Mouse (Mus musculus) heart, embryonic 13.5 days (tissue): ENCODE measurements around the gene Usp6nl. TPM values are rescaled to one million over a fixed set of nuclear protein-coding genes. Genes with fewer than 3 reads are reported as not detected.

Source experiments
- ATAC-seq: fragments of 200-750 bp; cut with Nextera tagmentation; 2 replicates; pipeline ENCODE4 v1.8.0; 2017; ENCODE audit warnings: moderate TSS enrichment; ENCODE audit not compliant: insufficient number of reproducible peaks, low FRiP score, low TSS enrichment; ENCODE audit errors: extremely low read depth
- H3K27ac ChIP-seq: fragments of 300-500 bp; sonication (generic); replicated peaks from 2 replicates; pipeline ENCODE4 v1.5.1; 2015; ENCODE audit warnings: moderate library complexity, mild to moderate bottlenecking, inconsistent platforms
- H3K27me3 ChIP-seq: fragments of 300-500 bp; sonication (generic); replicated peaks from 2 replicates; pipeline ENCODE4 v1.6.1; 2015; ENCODE audit warnings: mild to moderate bottlenecking, inconsistent platforms
- H3K36me3 ChIP-seq: fragments of 300-500 bp; sonication (generic); 2 replicates; pipeline ENCODE4 v1.6.1; 2015; ENCODE audit warnings: mild to moderate bottlenecking, inconsistent platforms
- H3K4me1 ChIP-seq: fragments of 300-500 bp; sonication (generic); 2 replicates; pipeline ENCODE4 v1.6.1; 2015; ENCODE audit warnings: inconsistent platforms
- H3K4me2 ChIP-seq: fragments of 300-500 bp; sonication (generic); 2 replicates; pipeline ENCODE4 v1.6.1; 2015; ENCODE audit warnings: inconsistent platforms, mild to moderate bottlenecking, moderate library complexity
- H3K4me3 ChIP-seq: fragments of 300-500 bp; sonication (generic); 2 replicates; pipeline ENCODE4 v1.5.1; 2015; ENCODE audit warnings: moderate library complexity, mild to moderate bottlenecking, inconsistent platforms
- H3K9ac ChIP-seq: fragments of 300-500 bp; sonication (generic); 2 replicates; pipeline ENCODE4 v1.6.1; 2015; ENCODE audit warnings: inconsistent platforms, mild to moderate bottlenecking, moderate library complexity
- H3K9me3 ChIP-seq: fragments of 300-500 bp; sonication (generic); 2 replicates; pipeline ENCODE4 v1.6.1; 2016; ENCODE audit warnings: inconsistent platforms
- WGBS: fragments of 180-500 bp; shearing (Covaris S2); methylation state at CpG from one replicate; pipeline ENCODE4 v1.1.7; 2015; ENCODE audit warnings: mixed read lengths; 5-methylcytosine and 5-hydroxymethylcytosine counted together
- polyA plus RNA-seq: library from polyadenylated mRNA; unstranded; fragments of >200 nt; fragmentation: Nextera tagmentation; extraction: Ambion mirVana; gene quantifications from 2 replicates; pipeline ENCODE4 v1.2.1, GENCODE M21; 2015

Gene Usp6nl
- polyA plus RNA-seq, 1 experiment from 2014 or later = 5.5 TPM

- no peak overlapping the region for H3K4me2 ChIP-seq
- H3K27me3 ChIP-seq = no peaks in the 10 kb centered on the region
- H3K9me3 ChIP-seq = no peaks in the 10 kb centered on the region
- no peaks in the 10 kb centered on the region for H3K36me3 ChIP-seq
- H3K9ac ChIP-seq = no peak overlapping the region
- no peak overlapping the region for H3K27ac ChIP-seq
- no peak for ATAC-seq
- 75% methylated on average over 10 of the region's 10 CpGs for WGBS
- no peak overlapping the region for H3K4me3 ChIP-seq
- H3K4me1 ChIP-seq = peaks cover 30% of the 10 kb centered on the region
These were observed 78.6 kb downstream of the Usp6nl start for GRCm38 (mm10) chr2:6401039-6401438.

DNA sequence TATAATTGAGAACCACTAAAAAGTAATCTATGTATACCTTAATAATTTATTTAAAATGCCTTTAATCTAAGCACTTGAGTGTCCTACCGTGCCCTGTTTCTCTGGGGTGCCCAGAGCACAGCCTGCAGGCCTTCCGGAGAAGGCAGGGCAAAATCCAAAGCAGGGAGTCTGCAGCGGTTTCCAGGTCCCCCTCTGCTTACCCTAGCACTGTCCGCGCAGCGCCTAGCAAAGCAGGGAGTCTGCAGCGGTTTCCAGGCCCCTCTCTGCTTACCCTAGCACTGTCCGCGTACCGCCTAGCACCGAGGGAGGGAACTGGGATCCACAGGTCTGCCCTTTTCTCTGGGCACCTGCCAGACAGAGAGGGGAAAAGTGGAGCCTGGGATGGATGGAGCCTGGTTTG is 80.9 kb downstream of the Usp6nl start:
- Histone ChIP-seq H3K27me3 (no peaks in the 10 kb centered on the region), H3K9ac (no peak overlapping the region), H3K4me3 (no peak overlapping the region), H3K36me3 (no peaks in the 10 kb centered on the region), H3K9me3 (no peaks in the 10 kb centered on the region), H3K27ac (0 out of 2 replicates have a peak overlapping the region, but pooled peaks have one; percentile 48), H3K4me1 (peaks cover 27% of the 10 kb centered on the region), H3K4me2 (no peak overlapping the region)
- WGBS = 16% methylated on average over 11 of the region's 11 CpGs
- ATAC-seq = peak; percentile 51; the same call in 1 of the 2 replicates

DNA sequence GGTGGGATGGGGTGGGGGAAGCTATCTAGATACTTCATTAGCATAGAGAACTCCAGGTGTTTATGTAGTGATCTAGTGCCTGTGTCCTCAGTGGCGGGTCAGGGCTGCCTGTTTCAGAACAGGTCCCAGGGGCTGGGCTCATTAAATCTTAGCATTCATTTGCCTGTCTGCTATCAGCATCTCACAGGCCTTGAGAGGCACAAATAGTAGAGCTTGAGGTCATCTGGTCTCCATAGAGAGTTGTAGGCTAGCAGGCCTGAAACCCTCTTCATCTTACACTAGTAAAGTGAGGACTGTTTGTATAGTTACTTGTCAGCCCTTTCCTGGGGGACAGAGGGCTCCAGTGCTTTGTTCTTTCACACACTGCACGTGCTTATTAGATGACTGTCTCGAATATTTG is 81.5 kb downstream of the Usp6nl start:
- H3K4me3 ChIP-seq = no peak overlapping the region
- H3K27me3 ChIP-seq = no peaks in the 10 kb centered on the region
- peak overlapping the region; percentile 15; the same call in 1 of the 2 replicates for H3K27ac ChIP-seq
- H3K4me1 ChIP-seq = peaks cover 27% of the 10 kb centered on the region
- H3K9ac ChIP-seq = 0 out of 2 replicates have a peak overlapping the region, but pooled peaks have one; percentile 33
- no peaks in the 10 kb centered on the region for H3K9me3 ChIP-seq
- 60% methylated on average over 3 of the region's 3 CpGs for WGBS
- ATAC-seq = no peak
- H3K36me3 ChIP-seq = no peaks in the 10 kb centered on the region
- no peak overlapping the region for H3K4me2 ChIP-seq

GRCm38 (mm10) chr2:6404627-6405026 is 82.2 kb downstream of the Usp6nl start:
- Histone ChIP-seq H3K4me2 (no peak overlapping the region), H3K36me3 (no peaks in the 10 kb centered on the region; the same call in 1 of the 2 replicates), H3K9ac (no peak overlapping the region), H3K4me3 (no peak overlapping the region), H3K27me3 (no peaks in the 10 kb centered on the region), H3K27ac (no peak overlapping the region), H3K4me1 (peaks cover 27% of the 10 kb centered on the region), H3K9me3 (no peaks in the 10 kb centered on the region)
- 46% methylated on average over 7 of the region's 7 CpGs for WGBS
- ATAC-seq = no peak

- no peaks in the 10 kb centered on the region for H3K9me3 ChIP-seq
- H3K4me1 ChIP-seq = peaks cover 27% of the 10 kb centered on the region
- H3K36me3 ChIP-seq = peaks cover 5% of the 10 kb centered on the region
- ATAC-seq = no peak; the same call in 1 of the 2 replicates
- no peak overlapping the region for H3K27ac ChIP-seq
- H3K4me3 ChIP-seq = no peak overlapping the region
- 28% methylated on average over 10 of the region's 10 CpGs for WGBS
- H3K9ac ChIP-seq = 0 out of 2 replicates have a peak overlapping the region, but pooled peaks have one; percentile 47
- no peak overlapping the region for H3K4me2 ChIP-seq
- H3K27me3 ChIP-seq = no peaks in the 10 kb centered on the region
These were observed 82.9 kb downstream of the Usp6nl start for GRCm38 (mm10) chr2:6405059-6406033.

DNA sequence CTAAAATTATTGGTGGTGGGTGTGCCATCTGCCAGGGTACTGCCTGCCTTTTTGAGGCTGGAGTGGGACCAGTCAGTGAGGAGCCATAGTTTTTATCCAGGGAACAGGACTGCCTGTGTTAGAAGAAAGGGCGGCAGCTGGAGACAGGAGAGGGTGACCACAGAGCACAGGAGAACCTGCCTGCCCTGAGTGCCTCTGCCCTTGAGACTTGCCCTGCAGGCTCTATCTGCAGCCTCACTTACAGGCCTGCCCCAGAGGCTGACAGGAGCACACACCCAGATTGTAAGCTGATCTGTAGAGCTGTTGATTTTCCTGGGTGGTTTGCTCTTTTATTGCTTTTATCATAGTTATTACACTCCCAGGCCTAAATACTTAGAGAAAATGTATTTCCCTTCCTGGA is 85.2 kb downstream of the Usp6nl start:
- Histone ChIP-seq H3K36me3 (peaks cover 17% of the 10 kb centered on the region), H3K27me3 (no peaks in the 10 kb centered on the region), H3K4me3 (no peak overlapping the region), H3K4me2 (no peak overlapping the region), H3K4me1 (peaks cover 25% of the 10 kb centered on the region), H3K27ac (peak overlapping the region; percentile 50), H3K9ac (0 out of 2 replicates have a peak overlapping the region, but pooled peaks have one; percentile 42), H3K9me3 (no peaks in the 10 kb centered on the region)
- WGBS = 39% methylated on average over 1 of the region's 1 CpGs
- ATAC-seq = no peak

- Histone ChIP-seq H3K36me3 (peaks cover 38% of the 10 kb centered on the region), H3K9me3 (no peaks in the 10 kb centered on the region), H3K4me2 (no peak overlapping the region), H3K27me3 (no peaks in the 10 kb centered on the region), H3K9ac (no peak overlapping the region), H3K4me3 (no peak overlapping the region), H3K27ac (no peak overlapping the region), H3K4me1 (peaks cover 4% of the 10 kb centered on the region; the same call in 1 of the 2 replicates)
- WGBS = 86% methylated on average over 1 of the region's 1 CpGs
- ATAC-seq = no peak
These were observed 90.2 kb downstream of the Usp6nl start for GRCm38 (mm10) chr2:6412645-6413044.

GRCm38 (mm10) chr2:6413723-6414122 is 91.3 kb downstream of the Usp6nl start:
- WGBS = 92% methylated on average over 2 of the region's 2 CpGs
- no peak for ATAC-seq

GRCm38 (mm10) chr2:6414400-6414799 is 91.9 kb downstream of the Usp6nl start:
- 81% methylated on average over 5 of the region's 5 CpGs for WGBS
- no peak overlapping the region for H3K27ac ChIP-seq
- H3K9me3 ChIP-seq = no peaks in the 10 kb centered on the region
- ATAC-seq = no peak
- no peaks in the 10 kb centered on the region for H3K27me3 ChIP-seq
- H3K4me3 ChIP-seq = no peak overlapping the region
- peaks cover 45% of the 10 kb centered on the region for H3K36me3 ChIP-seq
- no peak overlapping the region for H3K4me2 ChIP-seq
- no peaks in the 10 kb centered on the region for H3K4me1 ChIP-seq
- H3K9ac ChIP-seq = no peak overlapping the region

More at GRCm38 (mm10) chr2:6413723-6414122, 91.3 kb downstream of the Usp6nl start:
- Histone ChIP-seq H3K4me1 (no peaks in the 10 kb centered on the region), H3K27ac (no peak overlapping the region), H3K36me3 (peaks cover 44% of the 10 kb centered on the region), H3K9ac (no peak overlapping the region), H3K4me2 (no peak overlapping the region), H3K4me3 (no peak overlapping the region), H3K9me3 (no peaks in the 10 kb centered on the region), H3K27me3 (no peaks in the 10 kb centered on the region)

- Histone ChIP-seq H3K4me2 (no peak overlapping the region), H3K9ac (no peak overlapping the region), H3K9me3 (no peaks in the 10 kb centered on the region), H3K4me1 (no peaks in the 10 kb centered on the region), H3K27me3 (no peaks in the 10 kb centered on the region), H3K4me3 (no peak overlapping the region), H3K36me3 (peaks cover 47% of the 10 kb centered on the region), H3K27ac (no peak overlapping the region)
- ATAC-seq = no peak
- WGBS = 81% methylated on average over 11 of the region's 11 CpGs
These were observed 94.7 kb downstream of the Usp6nl start for GRCm38 (mm10) chr2:6417158-6417557.

DNA sequence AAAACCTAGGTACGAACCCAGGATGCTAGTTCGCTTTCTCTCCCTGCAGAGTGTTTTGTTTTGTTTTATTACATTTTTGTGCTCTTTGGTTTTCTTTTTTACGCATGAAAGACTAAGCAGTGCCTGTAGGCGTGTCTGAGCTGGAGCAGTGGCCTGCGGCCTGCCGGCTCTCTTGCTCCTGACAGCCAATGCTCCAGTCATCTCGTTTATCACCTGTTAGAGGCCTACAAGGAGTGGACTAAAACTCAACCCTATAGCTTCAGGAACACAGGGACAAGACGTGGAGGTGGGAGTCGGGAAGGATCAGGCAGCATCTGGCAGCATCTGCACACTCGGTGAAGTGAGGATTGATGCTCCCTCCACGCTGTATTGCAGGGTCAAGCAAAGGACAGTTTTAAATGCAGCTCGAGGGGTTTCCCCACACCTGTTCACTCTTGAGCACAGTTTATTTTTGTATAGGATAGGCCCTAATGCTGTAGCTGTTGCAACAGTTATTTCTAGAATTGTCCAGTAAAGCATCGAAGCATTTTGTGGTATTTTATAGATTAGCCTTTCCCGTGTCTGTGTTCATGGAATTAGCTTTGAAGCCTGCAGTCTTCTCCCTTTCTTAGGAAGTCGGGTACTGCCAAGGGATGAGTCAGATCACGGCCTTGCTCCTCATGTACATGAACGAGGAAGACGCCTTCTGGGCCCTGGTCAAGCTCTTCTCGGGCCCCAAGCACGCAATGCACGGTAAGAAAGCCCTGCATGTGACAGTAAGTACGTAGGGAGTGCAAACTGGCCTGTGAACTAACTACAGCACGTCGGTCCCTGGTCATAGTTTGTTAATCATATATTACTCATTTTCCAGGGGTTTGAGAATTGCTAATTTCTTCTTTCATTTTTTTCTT is 101.4 kb downstream of the Usp6nl start:
- H3K27me3 ChIP-seq = no peaks in the 10 kb centered on the region
- 82% methylated on average over 24 of the region's 24 CpGs for WGBS
- H3K4me1 ChIP-seq = no peaks in the 10 kb centered on the region; the same call in 1 of the 2 replicates
- H3K9ac ChIP-seq = no peak overlapping the region
- peaks cover 59% of the 10 kb centered on the region for H3K36me3 ChIP-seq
- no peaks in the 10 kb centered on the region for H3K9me3 ChIP-seq
- H3K4me3 ChIP-seq = no peak overlapping the region
- H3K4me2 ChIP-seq = no peak overlapping the region
- no peak for ATAC-seq
- no peak overlapping the region for H3K27ac ChIP-seq
